Mouse (Mus musculus) CD4-positive, CD25-positive, alpha-beta regulatory T cell, adult 4 months (primary cell): ENCODE measurements around the gene Ppp2r5e. TPM values are rescaled to one million over a fixed set of nuclear protein-coding genes. Genes with fewer than 3 reads are reported as not detected.
"Not testable (repeated sequence)": the region's sequence is repeated elsewhere in the genome, so short reads cannot be mapped to it uniquely, and the experiment has no call there.

ENCODE experiments used
- ATAC-seq: one replicate; pipeline ENCODE4 v1.8.0; 2017
- polyA plus RNA-seq, 2 experiments: library from polyadenylated mRNA; unstranded; fragments of 100-300 nt; shearing (Covaris generic); gene quantifications; one replicate each; pipeline ENCODE4 v1.2.1; 2017

Gene Ppp2r5e
- polyA plus RNA-seq, 2 experiments from 2014 or later, result 4.8 to 7.9 TPM

GRCm38 (mm10) chr12:75536566-75536965 lies 59.5 kb downstream of the Ppp2r5e start:
- ATAC-seq, result no peak

GRCm38 (mm10) chr12:75533145-75533544 lies 62.9 kb downstream of the Ppp2r5e start:
- ATAC-seq, result no peak

GRCm38 (mm10) chr12:75531895-75532294 lies 64.2 kb downstream of the Ppp2r5e start:
- ATAC-seq, result peak; percentile 43

- no peak for ATAC-seq
Measured at GRCm38 (mm10) chr12:75528857-75529808, 66.9 kb downstream of the Ppp2r5e start.

GRCm38 (mm10) chr12:75528300-75528699 lies 67.7 kb downstream of the Ppp2r5e start:
- ATAC-seq, result no peak

GRCm38 (mm10) chr12:75524199-75524598 lies 71.8 kb downstream of the Ppp2r5e start:
- ATAC-seq, result no peak

- no peak for ATAC-seq
Measured at GRCm38 (mm10) chr12:75522931-75523330, 73.1 kb downstream of the Ppp2r5e start.

GRCm38 (mm10) chr12:75522360-75522759 lies 73.7 kb downstream of the Ppp2r5e start:
- no peak for ATAC-seq

GRCm38 (mm10) chr12:75520395-75520794 lies 75.7 kb downstream of the Ppp2r5e start:
- ATAC-seq, result no peak

GRCm38 (mm10) chr12:75519181-75519940 lies 76.7 kb downstream of the Ppp2r5e start:
- ATAC-seq, result no peak

GRCm38 (mm10) chr12:75515301-75515906 lies 80.6 kb downstream of the Ppp2r5e start:
- ATAC-seq, result no peak

GRCm38 (mm10) chr12:75511520-75511919 lies 84.5 kb downstream of the Ppp2r5e start:
- no peak for ATAC-seq

GRCm38 (mm10) chr12:75504991-75505650 lies 90.9 kb downstream of the Ppp2r5e start:
- no peak for ATAC-seq

GRCm38 (mm10) chr12:75502664-75503063 lies 93.4 kb downstream of the Ppp2r5e start:
- no peak for ATAC-seq

GRCm38 (mm10) chr12:75497698-75498097 lies 98.3 kb downstream of the Ppp2r5e start:
- no peak for ATAC-seq

GRCm38 (mm10) chr12:75495636-75496035 lies 100.4 kb downstream of the Ppp2r5e start:
- no peak for ATAC-seq

- peak; percentile 67 for ATAC-seq
Measured at GRCm38 (mm10) chr12:75494643-75495042, 101.4 kb downstream of the Ppp2r5e start.

GRCm38 (mm10) chr12:75492549-75493327 lies 103.3 kb downstream of the Ppp2r5e start:
- no peak for ATAC-seq

GRCm38 (mm10) chr12:75492148-75492547 lies 103.9 kb downstream of the Ppp2r5e start:
- ATAC-seq, result not testable (repeated sequence)

- ATAC-seq, result no peak
Measured at GRCm38 (mm10) chr12:75487500-75487899, 108.5 kb downstream of the Ppp2r5e start.

GRCm38 (mm10) chr12:75486568-75487286 lies 109.3 kb downstream of the Ppp2r5e start:
- no peak for ATAC-seq
